Mouse (Mus musculus) heart, embryonic 12.5 days (tissue): Measurements from ENCODE around the gene Calm4. TPM values are rescaled to one million over a fixed set of nuclear protein-coding genes. Genes with fewer than 3 reads are reported as not detected.

ENCODE experiments used
- ATAC-seq: fragments of 200-750 bp; cut with Nextera tagmentation; 2 replicates; pipeline ENCODE4 v1.8.0; 2017; ENCODE audit warnings: moderate TSS enrichment, moderate library complexity; ENCODE audit not compliant: insufficient number of reproducible peaks, low FRiP score
- H3K27ac ChIP-seq: fragments of 300-500 bp; sonication (generic); 2 replicates; pipeline ENCODE4 v1.5.1; 2016; ENCODE audit warnings: mild to moderate bottlenecking, moderate library complexity; ENCODE audit not compliant: poor library complexity, severe bottlenecking
- H3K27me3 ChIP-seq: fragments of 300-500 bp; sonication (generic); replicated peaks from 2 replicates; pipeline ENCODE4 v1.6.1; 2016; ENCODE audit warnings: mild to moderate bottlenecking, moderate library complexity
- H3K36me3 ChIP-seq: fragments of 300-500 bp; sonication (generic); 2 replicates; pipeline ENCODE4 v1.6.1; 2016; ENCODE audit warnings: mild to moderate bottlenecking, moderate library complexity
- H3K4me1 ChIP-seq: fragments of 300-500 bp; sonication (generic); replicated peaks from 2 replicates; pipeline ENCODE4 v1.6.1; 2016; ENCODE audit warnings: mild to moderate bottlenecking
- H3K4me2 ChIP-seq: fragments of 300-500 bp; sonication (generic); 2 replicates; pipeline ENCODE4 v1.6.1; 2016; ENCODE audit warnings: mild to moderate bottlenecking, moderate library complexity
- H3K4me3 ChIP-seq: fragments of 300-500 bp; sonication (generic); 2 replicates; pipeline ENCODE4 v1.5.1; 2016; ENCODE audit warnings: mild to moderate bottlenecking
- H3K9ac ChIP-seq: fragments of 300-500 bp; sonication (generic); 2 replicates; pipeline ENCODE4 v1.6.1; 2016; ENCODE audit warnings: mild to moderate bottlenecking, moderate library complexity
- H3K9me3 ChIP-seq: fragments of 300-500 bp; sonication (generic); replicated peaks from 2 replicates; pipeline ENCODE4 v1.6.1; 2016; ENCODE audit warnings: mild to moderate bottlenecking, moderate library complexity
- WGBS: fragments of 180-500 bp; shearing (Covaris S2); methylation state at CpG from one replicate; pipeline ENCODE4 v1.1.7; 2016; 5-methylcytosine and 5-hydroxymethylcytosine counted together
- polyA plus RNA-seq: library from polyadenylated mRNA; unstranded; fragments of >200 nt; fragmentation: Nextera tagmentation; extraction: Ambion mirVana; gene quantifications from 2 replicates; pipeline ENCODE4 v1.2.1, GENCODE M21; 2016

Gene Calm4
- polyA plus RNA-seq, 1 experiment from 2014 or later = not detected

DNA sequence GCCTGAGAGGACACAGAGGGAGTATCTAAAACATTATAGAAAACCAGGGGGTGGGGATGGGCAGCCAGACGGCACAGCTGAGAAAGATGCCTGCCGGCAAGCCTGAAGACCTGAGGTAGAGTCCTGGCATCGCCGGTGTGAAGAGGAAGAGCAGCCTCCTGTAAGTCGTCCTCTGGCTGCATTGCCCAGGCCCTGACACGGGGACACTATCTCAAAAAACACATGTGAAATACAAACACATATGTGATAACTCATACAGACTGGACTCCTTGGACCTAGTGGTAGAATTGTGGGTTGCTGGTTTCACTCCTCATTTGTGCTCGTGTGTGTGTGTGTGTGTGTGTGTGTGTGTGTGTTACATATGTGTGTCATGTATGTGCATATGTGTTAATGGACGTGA is 23.7 kb downstream of the Calm4 start:
- ATAC-seq = no peak
- H3K27me3 ChIP-seq = no peaks in the 10 kb centered on the region
- no peak overlapping the region for H3K4me3 ChIP-seq
- H3K4me2 ChIP-seq = no peak overlapping the region
- H3K9ac ChIP-seq = no peak overlapping the region
- H3K4me1 ChIP-seq = peaks cover 6% of the 10 kb centered on the region; the same call in 1 of the 2 replicates
- H3K9me3 ChIP-seq = no peaks in the 10 kb centered on the region
- H3K36me3 ChIP-seq = no peaks in the 10 kb centered on the region
- WGBS = 78% methylated on average over 8 of the region's 8 CpGs
- no peak overlapping the region for H3K27ac ChIP-seq

DNA sequence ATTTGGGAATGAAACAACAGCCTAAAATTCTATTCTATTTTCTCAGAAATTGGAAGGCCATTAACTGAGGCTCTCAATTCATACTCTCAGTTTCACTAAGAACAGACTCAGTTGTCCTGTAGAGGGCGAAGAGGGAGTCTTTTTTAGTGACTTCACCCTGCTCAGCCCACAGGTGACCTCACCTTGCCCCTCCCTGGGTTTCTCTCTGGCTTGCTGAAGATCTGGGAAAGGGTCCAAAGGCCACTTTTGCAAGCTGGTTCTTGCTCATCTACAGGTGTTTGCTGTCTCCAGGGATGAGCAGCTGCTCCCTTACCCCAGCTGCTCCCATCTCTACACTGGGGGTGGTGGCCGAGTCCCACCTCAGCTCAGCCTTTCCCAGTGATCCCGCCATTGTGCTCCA is 24.8 kb downstream of the Calm4 start:
- H3K4me2 ChIP-seq = no peak overlapping the region
- H3K4me3 ChIP-seq = no peak overlapping the region
- H3K9me3 ChIP-seq = no peaks in the 10 kb centered on the region
- 87% methylated on average over 3 of the region's 3 CpGs for WGBS
- H3K27ac ChIP-seq = no peak overlapping the region
- ATAC-seq = no peak
- no peaks in the 10 kb centered on the region for H3K36me3 ChIP-seq
- H3K27me3 ChIP-seq = no peaks in the 10 kb centered on the region
- H3K4me1 ChIP-seq = peaks cover 6% of the 10 kb centered on the region; the same call in 1 of the 2 replicates
- no peak overlapping the region for H3K9ac ChIP-seq

DNA sequence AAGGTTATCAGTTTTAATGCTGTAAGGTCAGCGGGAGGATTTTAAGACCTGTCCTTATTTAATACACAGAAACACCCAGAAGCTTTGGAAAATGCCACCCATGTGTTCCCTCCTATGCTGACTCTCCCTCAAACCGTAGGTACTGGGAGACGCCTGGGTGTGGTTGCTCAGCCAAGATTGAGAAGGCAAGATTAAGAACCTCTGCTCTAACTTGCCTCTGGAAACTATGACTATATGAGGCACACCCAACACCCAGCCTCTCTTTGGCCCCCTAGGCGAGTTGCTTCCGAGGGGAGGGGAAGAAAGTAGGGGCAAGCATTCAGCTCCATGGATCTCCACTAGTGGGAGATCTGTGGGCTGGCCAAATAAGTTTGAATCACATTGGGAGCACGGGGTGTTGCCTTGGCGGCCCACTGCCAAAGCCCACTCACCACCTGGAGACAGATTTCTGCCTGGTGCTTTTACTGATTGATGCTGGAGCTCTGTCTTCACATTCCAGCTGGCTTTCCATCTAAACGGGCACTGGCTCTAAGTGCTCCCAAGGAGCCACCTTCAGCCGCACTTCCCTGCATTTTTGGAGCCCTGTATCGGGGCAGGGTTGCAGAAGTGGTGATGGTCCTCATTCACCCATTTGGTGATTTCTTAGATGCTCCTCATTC is 25.5 kb downstream of the Calm4 start:
- H3K9me3 ChIP-seq = no peaks in the 10 kb centered on the region

DNA sequence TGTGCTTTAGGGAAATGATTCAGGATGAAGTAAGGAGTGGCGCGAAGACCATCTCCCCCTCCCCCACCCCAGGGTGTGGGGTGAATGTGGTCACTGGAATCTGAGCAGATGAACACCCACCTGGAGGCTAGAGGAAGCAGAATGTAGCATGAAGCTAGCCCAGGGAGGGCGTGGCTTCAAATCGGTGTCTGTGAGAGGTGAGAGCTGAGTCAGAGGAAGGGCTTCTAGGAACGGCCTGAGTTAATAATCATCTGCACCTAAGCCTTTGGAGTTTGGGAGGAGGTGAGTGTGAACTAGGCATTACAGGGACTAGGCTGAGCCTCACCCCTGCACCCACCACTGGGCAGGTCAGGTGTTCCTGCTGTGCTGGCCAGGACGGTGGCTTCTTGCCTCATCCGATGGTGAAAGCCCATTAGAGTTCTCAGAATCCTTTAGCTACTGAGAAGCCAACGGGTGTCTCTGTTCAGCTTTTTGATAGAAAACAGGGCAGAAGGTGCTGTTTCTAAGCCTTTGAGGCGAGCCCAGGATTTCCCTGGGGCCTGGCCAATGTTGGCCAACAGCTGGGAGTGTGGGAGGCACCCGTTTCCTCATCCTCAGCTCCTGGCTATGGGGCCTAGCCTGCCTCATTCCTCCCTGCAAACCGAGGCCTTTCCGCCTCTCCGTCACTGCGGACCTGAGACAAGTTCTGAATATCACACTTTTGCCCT is 28.2 kb downstream of the Calm4 start:
- no peaks in the 10 kb centered on the region for H3K36me3 ChIP-seq
- no peaks in the 10 kb centered on the region for H3K9me3 ChIP-seq
- H3K9ac ChIP-seq = no peak overlapping the region
- peaks cover 6% of the 10 kb centered on the region; the same call in 1 of the 2 replicates for H3K4me1 ChIP-seq
- ATAC-seq = peak; percentile 44; the same call in 1 of the 2 replicates
- 74% methylated on average over 14 of the region's 14 CpGs for WGBS
- H3K27me3 ChIP-seq = no peaks in the 10 kb centered on the region
- H3K4me3 ChIP-seq = no peak overlapping the region
- H3K4me2 ChIP-seq = no peak overlapping the region
- H3K27ac ChIP-seq = peak overlapping the region; percentile 36; the same call in 1 of the 2 replicates

More for the DNA sequence above, 25.5 kb downstream of the Calm4 start:
- H3K36me3 ChIP-seq = no peaks in the 10 kb centered on the region
- H3K27ac ChIP-seq = no peak overlapping the region
- H3K4me3 ChIP-seq = no peak overlapping the region
- 75% methylated on average over 10 of the region's 10 CpGs for WGBS
- no peak overlapping the region for H3K4me2 ChIP-seq
- H3K4me1 ChIP-seq = peaks cover 6% of the 10 kb centered on the region; the same call in 1 of the 2 replicates
- no peaks in the 10 kb centered on the region for H3K27me3 ChIP-seq
- H3K9ac ChIP-seq = no peak overlapping the region
- ATAC-seq = no peak; the same call in 1 of the 2 replicates

DNA sequence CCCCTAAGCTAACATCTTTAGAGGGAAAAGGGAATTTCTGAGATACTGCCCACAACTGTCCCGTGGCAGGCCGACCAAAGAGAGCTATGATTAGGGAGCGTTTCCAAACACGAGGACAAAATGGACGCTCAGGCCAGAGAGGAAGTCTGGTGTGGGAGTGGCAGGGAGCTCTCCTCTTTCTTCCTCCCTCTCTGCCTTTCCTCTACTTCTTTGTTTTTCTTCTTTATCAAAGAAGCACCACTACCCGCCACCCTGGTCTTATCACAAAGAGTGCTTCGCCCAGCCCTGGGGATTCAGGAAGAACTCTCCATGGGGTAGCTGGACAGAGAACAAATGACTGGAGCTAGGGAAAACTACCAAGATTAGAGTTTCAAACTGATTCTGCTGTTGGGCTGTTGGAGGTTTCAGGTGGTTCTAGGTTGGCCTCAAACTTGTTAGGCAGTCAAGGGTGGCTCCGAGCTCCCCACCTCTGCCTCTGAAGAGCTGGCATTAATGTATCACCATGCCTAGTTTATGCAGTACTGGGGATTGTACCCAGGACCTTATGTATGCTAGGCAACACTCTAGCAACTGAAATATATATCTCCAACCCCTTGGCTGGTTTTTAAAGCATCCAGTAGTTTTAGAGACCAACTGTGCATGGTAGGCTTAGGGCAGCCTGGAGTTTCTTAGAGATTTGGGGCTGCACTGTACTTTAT is 28.9 kb downstream of the Calm4 start:
- 58% methylated on average over 8 of the region's 8 CpGs for WGBS
- Histone ChIP-seq H3K9ac (no peak overlapping the region), H3K4me3 (no peak overlapping the region), H3K9me3 (no peaks in the 10 kb centered on the region), H3K4me2 (no peak overlapping the region), H3K4me1 (peaks cover 6% of the 10 kb centered on the region; the same call in 1 of the 2 replicates), H3K27me3 (no peaks in the 10 kb centered on the region), H3K27ac (peak overlapping the region; percentile 36; the same call in 1 of the 2 replicates), H3K36me3 (no peaks in the 10 kb centered on the region)
- peak; percentile 49 for ATAC-seq

DNA sequence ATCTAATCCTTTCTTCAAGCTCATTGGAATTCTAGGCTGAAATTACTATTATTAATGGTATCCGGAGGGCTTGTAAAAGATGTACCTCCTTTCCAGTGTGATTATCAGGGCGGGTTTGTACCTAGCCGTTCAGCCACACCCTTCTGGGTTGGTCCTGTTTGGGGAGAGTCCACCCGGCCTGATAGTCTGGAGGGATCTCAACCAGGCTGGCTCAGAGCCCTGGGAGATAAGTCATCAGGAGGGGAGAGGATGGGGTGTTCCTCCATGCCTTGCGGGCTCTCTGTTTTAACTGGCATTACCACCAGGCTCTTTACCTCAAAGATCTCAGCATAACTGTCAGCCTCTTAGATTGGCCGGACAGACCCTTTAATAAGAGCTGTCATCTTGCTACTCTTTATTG is 29.6 kb downstream of the Calm4 start:
- Histone ChIP-seq H3K9me3 (no peaks in the 10 kb centered on the region), H3K27me3 (no peaks in the 10 kb centered on the region), H3K4me2 (no peak overlapping the region), H3K4me3 (no peak overlapping the region), H3K27ac (no peak overlapping the region), H3K9ac (no peak overlapping the region), H3K4me1 (peaks cover 6% of the 10 kb centered on the region; the same call in 1 of the 2 replicates), H3K36me3 (no peaks in the 10 kb centered on the region)
- ATAC-seq = peak; percentile 75
- WGBS = 68% methylated on average over 6 of the region's 6 CpGs

DNA sequence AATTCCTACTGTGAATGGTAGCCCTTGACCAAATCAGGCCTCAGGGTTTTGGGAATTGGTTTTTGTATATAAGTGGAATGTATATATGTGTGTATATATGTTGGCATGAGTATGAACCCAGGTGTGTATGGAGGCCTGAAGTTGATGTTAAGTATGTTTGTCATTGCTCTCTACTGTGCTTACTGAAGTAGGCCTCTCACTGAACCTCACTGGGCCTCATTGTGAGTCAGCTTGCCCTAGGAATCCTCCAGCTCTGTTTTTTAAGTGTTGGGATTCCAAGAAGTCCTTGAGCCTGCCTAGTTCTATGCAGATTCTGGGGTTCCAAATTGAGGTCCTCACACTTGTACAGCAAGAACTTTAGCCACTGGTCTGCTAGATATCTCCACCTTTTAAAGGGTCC is 32.3 kb downstream of the Calm4 start:
- Histone ChIP-seq H3K27me3 (no peaks in the 10 kb centered on the region), H3K9me3 (no peaks in the 10 kb centered on the region), H3K4me1 (peaks cover 6% of the 10 kb centered on the region; the same call in 1 of the 2 replicates), H3K27ac (no peak overlapping the region), H3K4me2 (no peak overlapping the region), H3K9ac (no peak overlapping the region), H3K4me3 (no peak overlapping the region), H3K36me3 (no peaks in the 10 kb centered on the region)
- no peak for ATAC-seq

GRCm38 (mm10) chr13:3872832-3873231 is 35.3 kb downstream of the Calm4 start:
- WGBS = 87% methylated on average over 4 of the region's 4 CpGs
- no peak for ATAC-seq
- Histone ChIP-seq H3K9me3 (no peaks in the 10 kb centered on the region), H3K27ac (no peak overlapping the region), H3K4me2 (no peak overlapping the region), H3K27me3 (no peaks in the 10 kb centered on the region), H3K4me1 (peaks cover 12% of the 10 kb centered on the region), H3K9ac (no peak overlapping the region), H3K36me3 (no peaks in the 10 kb centered on the region), H3K4me3 (no peak overlapping the region)

GRCm38 (mm10) chr13:3876448-3876847 is 38.9 kb downstream of the Calm4 start:
- Histone ChIP-seq H3K4me3 (no peak overlapping the region), H3K9ac (no peak overlapping the region), H3K9me3 (no peaks in the 10 kb centered on the region), H3K27me3 (no peaks in the 10 kb centered on the region), H3K27ac (no peak overlapping the region), H3K4me1 (peaks cover 13% of the 10 kb centered on the region), H3K4me2 (no peak overlapping the region), H3K36me3 (peaks cover 8% of the 10 kb centered on the region)
- ATAC-seq = no peak
- WGBS = 80% methylated on average over 6 of the region's 6 CpGs

DNA sequence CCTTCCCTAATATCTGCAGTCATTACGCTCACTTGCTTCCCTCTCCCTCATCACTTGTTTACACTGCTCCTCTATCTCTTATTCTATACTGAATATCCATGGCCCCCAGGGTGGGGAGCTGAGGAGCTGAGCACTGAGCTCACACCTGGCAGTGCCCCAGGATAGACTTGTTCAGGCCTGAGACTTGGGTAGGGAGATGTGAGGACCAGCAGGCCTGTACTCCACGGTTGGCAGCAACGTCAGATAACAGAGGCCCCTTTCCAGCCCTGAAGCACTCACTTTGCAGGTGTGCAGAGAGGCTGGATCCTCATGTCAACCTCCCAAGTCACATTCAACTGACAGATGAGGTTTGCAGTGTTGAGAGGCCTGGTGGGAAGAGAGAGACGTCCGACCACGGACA is 39.6 kb downstream of the Calm4 start:
- no peak for ATAC-seq
- 42% methylated on average over 6 of the region's 6 CpGs for WGBS
- Histone ChIP-seq H3K4me3 (no peak overlapping the region), H3K27ac (no peak overlapping the region), H3K36me3 (peaks cover 16% of the 10 kb centered on the region), H3K9ac (no peak overlapping the region), H3K4me1 (peaks cover 13% of the 10 kb centered on the region), H3K4me2 (no peak overlapping the region), H3K9me3 (no peaks in the 10 kb centered on the region), H3K27me3 (no peaks in the 10 kb centered on the region)

GRCm38 (mm10) chr13:3877679-3878220 is 40.2 kb downstream of the Calm4 start:
- no peak overlapping the region for H3K27ac ChIP-seq
- 42% methylated on average over 4 of the region's 4 CpGs for WGBS
- ATAC-seq = no peak

More at GRCm38 (mm10) chr13:3877679-3878220, 40.2 kb downstream of the Calm4 start:
- peaks cover 13% of the 10 kb centered on the region for H3K4me1 ChIP-seq
- H3K4me2 ChIP-seq = no peak overlapping the region
- no peaks in the 10 kb centered on the region for H3K27me3 ChIP-seq
- no peaks in the 10 kb centered on the region for H3K9me3 ChIP-seq
- H3K4me3 ChIP-seq = no peak overlapping the region
- H3K36me3 ChIP-seq = peaks cover 21% of the 10 kb centered on the region
- no peak overlapping the region for H3K9ac ChIP-seq
